ENCODE assay signal across 17 mouse cellular contexts in genomic region chr6:120442171-120442749, GRCm38 (mm10). TPM values are rescaled to one million over a fixed set of nuclear protein-coding genes. Genes with fewer than 3 reads are reported as not detected.
DNase-seq lines count a peak whose midpoint lies in the region; ATAC-seq and TF ChIP-seq lines count a peak whose summit lies in the region.
"Had no signal": no experiment of that assay in that cellular context is flagged by ENCODE, and none has a peak within 500 bp of the region (broad histone marks: within the 10 kb centered on the region; RNA-seq: fewer than 3 reads in every experiment).

No protein-coding gene starts in this region.

- no peak overlapping the region for H3K9ac ChIP-seq in heart, embryonic 13.5 days
- H3K9ac ChIP-seq in heart, embryonic 12.5 days: no peak overlapping the region
- H3K9ac ChIP-seq in kidney, embryonic 16.5 days (replicated peaks; ENCODE audit: low read length): no peak overlapping the region
- H3K9ac ChIP-seq in lung, postnatal 0 days (replicated peaks; ENCODE audit: low read depth): no peak overlapping the region
- H3K9ac ChIP-seq: embryonic facial prominence, embryonic 12.5 days; forebrain, embryonic 15.5 days; hindbrain, embryonic 13.5 days had no signal

- peaks cover 61% of the 10 kb centered on the region for H3K36me3 ChIP-seq in heart, embryonic 13.5 days
- peaks cover 46% of the 10 kb centered on the region for H3K36me3 ChIP-seq in heart, embryonic 12.5 days
- H3K36me3 ChIP-seq in kidney, embryonic 16.5 days (ENCODE audit: insufficient read depth, low read length): peaks cover 13% of the 10 kb centered on the region
- H3K36me3 ChIP-seq in lung, postnatal 0 days (ENCODE audit: insufficient read depth, low read length): peaks cover 14% of the 10 kb centered on the region; the same call in 1 of the 2 replicates

- WGBS in heart, embryonic 13.5 days: 83% methylated on average over 4 of the region's 4 CpGs
- WGBS in heart, embryonic 12.5 days: 90% methylated on average over 4 of the region's 4 CpGs
- WGBS in kidney, embryonic 16.5 days: 78% methylated on average over 4 of the region's 4 CpGs
- 76% methylated on average over 4 of the region's 4 CpGs for WGBS in lung, postnatal 0 days

- H3K4me3 ChIP-seq in heart, embryonic 13.5 days: no peak overlapping the region
- H3K4me3 ChIP-seq in heart, embryonic 12.5 days: no peak overlapping the region
- no peak overlapping the region for H3K4me3 ChIP-seq in kidney, embryonic 16.5 days (ENCODE audit: low read length)
- H3K4me3 ChIP-seq in lung, postnatal 0 days (ENCODE audit: low read depth, low read length): no peak overlapping the region
- H3K4me3 ChIP-seq: embryonic facial prominence, embryonic 12.5 days; forebrain, embryonic 15.5 days; hindbrain, embryonic 13.5 days had no signal

- no peak for TF ChIP-seq CTCF in lung, postnatal 0 days (IDR thresholded peaks at IDR 0.05)

- DNase-seq in kidney, adult 8-10 months: peak; percentile 69 to 75
- DNase-seq in adipocyte (ENCODE audit: low spot score): peak; percentile 72
- peak; percentile 61 for DNase-seq in kidney, postnatal 14 days
- DNase-seq in lung, postnatal 0 days (ENCODE audit: low spot score): no peak
- DNase-seq: adrenal gland, adult 8-10 months; cerebellum, adult 11-12 months; cerebellum, adult 9-10 months; cerebellum, postnatal 25 days; gastrocnemius, postnatal 10 days; heart, postnatal 10 days had no signal

- TF ChIP-seq EP300 in lung, postnatal 0 days (IDR thresholded peaks at IDR 0.05): no peak

- no peaks in the 10 kb centered on the region for H3K27me3 ChIP-seq in heart, embryonic 13.5 days (replicated peaks)
- H3K27me3 ChIP-seq in heart, embryonic 12.5 days (replicated peaks): no peaks in the 10 kb centered on the region
- H3K27me3 ChIP-seq in kidney, embryonic 16.5 days (ENCODE audit: insufficient read depth, low read length): no peaks in the 10 kb centered on the region
- no peaks in the 10 kb centered on the region for H3K27me3 ChIP-seq in lung, postnatal 0 days (replicated peaks; ENCODE audit: insufficient read depth, low read length)
- H3K27me3 ChIP-seq: embryonic facial prominence, embryonic 12.5 days; forebrain, embryonic 15.5 days; hindbrain, embryonic 13.5 days had no signal

- peaks cover 17% of the 10 kb centered on the region for H3K4me1 ChIP-seq in heart, embryonic 13.5 days
- 0 out of 2 replicates have a peak, but pooled peaks cover 9% of the 10 kb centered on the region for H3K4me1 ChIP-seq in heart, embryonic 12.5 days (replicated peaks)
- no peaks in the 10 kb centered on the region for H3K4me1 ChIP-seq in kidney, embryonic 16.5 days (ENCODE audit: insufficient read depth, low read length)
- no peaks in the 10 kb centered on the region for H3K4me1 ChIP-seq in lung, postnatal 0 days (ENCODE audit: insufficient read depth, low read depth, low read length)
- H3K4me1 ChIP-seq: embryonic facial prominence, embryonic 12.5 days; forebrain, embryonic 15.5 days; hindbrain, embryonic 13.5 days had no signal

- H3K4me2 ChIP-seq in heart, embryonic 13.5 days: no peak overlapping the region
- no peak overlapping the region for H3K4me2 ChIP-seq in heart, embryonic 12.5 days
- no peak overlapping the region for H3K4me2 ChIP-seq in kidney, embryonic 16.5 days (replicated peaks; ENCODE audit: low read depth, low read length)
- H3K4me2 ChIP-seq in lung, postnatal 0 days (replicated peaks; ENCODE audit: low read depth, low read length): no peak overlapping the region
- H3K4me2 ChIP-seq: embryonic facial prominence, embryonic 12.5 days; forebrain, embryonic 15.5 days; hindbrain, embryonic 13.5 days had no signal

- 0 out of 2 replicates have a peak overlapping the region, but pooled peaks have one; percentile 60 for H3K27ac ChIP-seq in heart, embryonic 13.5 days (replicated peaks)
- no peak overlapping the region for H3K27ac ChIP-seq in heart, embryonic 12.5 days (ENCODE audit: poor library complexity, severe bottlenecking)
- H3K27ac ChIP-seq in kidney, embryonic 16.5 days (ENCODE audit: low read length): no peak overlapping the region
- no peak overlapping the region for H3K27ac ChIP-seq in lung, postnatal 0 days (ENCODE audit: low read length)
- H3K27ac ChIP-seq: embryonic facial prominence, embryonic 12.5 days; forebrain, embryonic 15.5 days; hindbrain, embryonic 13.5 days; hindbrain, postnatal 0 days had no signal

- ATAC-seq in heart, embryonic 13.5 days (ENCODE audit: extremely low read depth, insufficient number of reproducible peaks, low FRiP score, low TSS enrichment): no peak
- ATAC-seq in heart, embryonic 12.5 days (ENCODE audit: insufficient number of reproducible peaks, low FRiP score): no peak
- no peak for ATAC-seq in kidney, embryonic 16.5 days (ENCODE audit: low FRiP score, low TSS enrichment)
- no peak for ATAC-seq in lung, postnatal 0 days
- ATAC-seq: forebrain, embryonic 15.5 days; hindbrain, postnatal 0 days had no signal

- no peaks in the 10 kb centered on the region for H3K9me3 ChIP-seq in heart, embryonic 13.5 days
- no peaks in the 10 kb centered on the region for H3K9me3 ChIP-seq in heart, embryonic 12.5 days (replicated peaks)
- no peaks in the 10 kb centered on the region for H3K9me3 ChIP-seq in kidney, embryonic 16.5 days (ENCODE audit: low read length)
- no peaks in the 10 kb centered on the region for H3K9me3 ChIP-seq in lung, postnatal 0 days (ENCODE audit: low read length)
- H3K9me3 ChIP-seq: embryonic facial prominence, embryonic 12.5 days; forebrain, embryonic 15.5 days; hindbrain, embryonic 13.5 days had no signal

RNA-seq across cellular contexts. Expression of gene Il17ra, which starts 20.8 kb away (rescaled TPM):
- 4.6 and 4.7 TPM in 2 replicates for polyA plus RNA-seq in heart, embryonic 13.5 days (2015; fragmentation: Nextera tagmentation; extraction: Ambion mirVana)
- 5.9 and 7.3 TPM in 2 replicates for polyA plus RNA-seq in heart, embryonic 12.5 days (2016; fragmentation: Nextera tagmentation; extraction: Ambion mirVana)
- 4.6 and 5.1 TPM in 2 replicates for polyA plus RNA-seq in kidney, embryonic 16.5 days (2015; fragmentation: Nextera tagmentation; extraction: Ambion mirVana)
- polyA plus RNA-seq in lung, postnatal 0 days (2015; fragmentation: Nextera tagmentation; extraction: Ambion mirVana): 9.5 and 10.5 TPM in 2 replicates

RNA-seq across cellular contexts. Expression of gene Tmem121b, which starts 51.3 kb away (rescaled TPM):
- 0.05 and 0.07 TPM in 2 replicates for polyA plus RNA-seq in heart, embryonic 13.5 days (2015; fragmentation: Nextera tagmentation; extraction: Ambion mirVana)
- polyA plus RNA-seq in heart, embryonic 12.5 days (2016; fragmentation: Nextera tagmentation; extraction: Ambion mirVana): 0.10 and 0.15 TPM in 2 replicates
- polyA plus RNA-seq in kidney, embryonic 16.5 days (2015; fragmentation: Nextera tagmentation; extraction: Ambion mirVana): 0.04 TPM in 2 replicates
- polyA plus RNA-seq in lung, postnatal 0 days (2015; fragmentation: Nextera tagmentation; extraction: Ambion mirVana): 0.52 and 0.58 TPM in 2 replicates
